Mouse (Mus musculus) ZHBTc4 (cell line): Measurements from ENCODE around the gene D130052B06Rik.

ENCODE experiments used
- DNase-seq: peaks from one replicate; pipeline ENCODE4 v3.0.0-alpha.2; 2011; ENCODE audit warnings: low read depth, low spot score

D130052B06Rik gene

DNA sequence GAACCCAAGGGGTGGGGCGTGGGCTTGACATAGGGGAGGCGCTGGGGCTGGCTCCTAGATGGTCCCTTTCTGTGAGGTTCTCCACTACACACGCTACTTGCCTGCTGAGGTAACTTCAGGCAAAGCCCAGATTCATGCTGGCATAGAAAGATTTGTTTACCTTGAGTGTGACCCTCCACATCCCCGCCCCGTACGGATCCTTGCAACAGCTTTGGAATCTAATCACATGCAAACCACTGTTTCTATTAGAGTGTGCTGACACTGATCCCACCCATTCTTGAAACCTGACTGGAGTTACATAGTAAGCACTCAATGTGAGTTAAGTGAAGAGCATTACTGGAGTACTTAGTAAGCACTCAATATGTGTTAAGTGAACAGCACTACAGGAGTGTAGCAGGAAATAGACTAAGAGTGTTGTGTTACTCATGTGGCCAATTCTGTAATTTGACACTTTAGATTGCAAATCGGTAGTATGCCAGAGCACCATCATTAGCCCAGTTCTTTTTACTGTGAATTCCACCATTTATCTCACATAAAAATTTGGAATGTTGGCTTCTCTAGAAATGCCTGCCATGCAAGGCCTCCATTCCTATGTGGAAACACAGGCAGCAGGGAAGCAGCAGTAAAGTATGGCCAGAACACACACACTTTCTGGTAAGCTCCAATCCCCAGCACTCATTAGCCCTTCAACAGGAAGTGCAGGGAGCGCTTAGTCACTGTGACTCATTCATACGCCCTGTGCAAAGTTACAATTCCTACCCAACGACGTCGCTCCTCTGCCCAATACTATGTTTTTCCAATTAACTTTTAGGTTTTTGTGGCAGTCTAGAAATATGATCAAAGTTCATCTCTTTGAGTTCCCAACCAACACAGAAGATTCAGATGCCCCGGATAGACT is 61.2 kb downstream of the D130052B06Rik start:
- DNase-seq: peak; percentile 8

DNA sequence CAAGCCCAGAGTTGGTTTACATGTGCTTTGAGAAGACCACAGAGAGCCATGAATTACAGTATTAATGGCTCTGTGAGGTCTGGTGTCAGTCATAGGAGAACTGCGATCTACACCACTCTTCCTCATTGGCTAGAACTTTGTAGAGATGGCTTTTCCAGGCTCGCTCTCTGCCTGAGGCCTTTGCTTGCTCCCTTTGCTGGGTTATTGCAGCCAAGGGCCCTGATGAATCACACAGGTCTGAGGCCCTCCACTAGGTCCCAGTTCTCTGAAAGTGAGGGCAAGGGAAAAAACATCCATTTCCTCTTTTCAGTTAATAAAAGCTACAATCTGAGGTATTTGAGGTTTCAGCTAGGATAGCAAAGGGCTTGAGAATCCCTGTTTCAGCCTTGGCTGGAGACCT is 64.5 kb downstream of the D130052B06Rik start:
- no peak for DNase-seq

DNA sequence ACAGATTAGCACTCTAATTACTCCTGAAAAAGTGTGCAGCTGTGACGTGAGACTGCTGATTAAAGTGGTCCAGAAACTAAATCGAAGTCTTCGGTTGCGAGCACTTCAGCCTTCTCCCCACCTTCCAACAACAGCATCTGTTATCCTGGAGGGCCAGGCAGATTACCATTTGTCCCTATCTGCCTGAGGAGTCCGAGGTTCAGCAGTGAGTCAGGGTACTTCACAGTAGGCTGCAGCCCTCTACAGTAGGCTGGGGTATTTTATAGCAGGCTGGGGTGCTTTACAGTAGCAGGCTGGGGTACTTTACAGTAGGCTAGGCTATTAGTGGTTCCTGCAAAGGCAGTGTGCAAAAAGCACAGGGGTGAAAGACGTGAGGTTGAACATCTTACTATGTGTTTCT is 69.3 kb downstream of the D130052B06Rik start:
- no peak for DNase-seq

- no peak for DNase-seq
Measured at GRCm38 (mm10) chr11:33670105-33670965, 71.2 kb downstream of the D130052B06Rik start.
